Mouse (Mus musculus): Measurements from ENCODE around the gene BC029722.

The BC029722 gene

GRCm38 (mm10) chr2:155818596-155819391 lies 432 bp downstream of the BC029722 start:
- peak; percentile 90 for DNase-seq (ENCODE audit: low spot score)

- DNase-seq (ENCODE audit: low spot score): no peak
These were observed 1.7 kb downstream of the BC029722 start for GRCm38 (mm10) chr2:155817301-155818245.

GRCm38 (mm10) chr2:155816179-155816578 lies 3.0 kb downstream of the BC029722 start:
- DNase-seq (ENCODE audit: low spot score): no peak

- DNase-seq (ENCODE audit: low spot score): no peak
These were observed 4.4 kb downstream of the BC029722 start for GRCm38 (mm10) chr2:155814829-155815228.

- DNase-seq (ENCODE audit: low spot score): no peak
These were observed 6.6 kb downstream of the BC029722 start for GRCm38 (mm10) chr2:155812637-155813036.

- peak; percentile 76 for DNase-seq (ENCODE audit: low spot score)
These were observed 7.3 kb downstream of the BC029722 start for GRCm38 (mm10) chr2:155811821-155812396.

GRCm38 (mm10) chr2:155809620-155810019 lies 9.6 kb downstream of the BC029722 start:
- DNase-seq (ENCODE audit: low spot score): no peak

- DNase-seq (ENCODE audit: low spot score): no peak
These were observed 11.8 kb downstream of the BC029722 start for GRCm38 (mm10) chr2:155807408-155807807.

GRCm38 (mm10) chr2:155806548-155806947 lies 12.7 kb downstream of the BC029722 start:
- DNase-seq (ENCODE audit: low spot score): no peak

- DNase-seq (ENCODE audit: low spot score): no peak
These were observed 13.3 kb downstream of the BC029722 start for GRCm38 (mm10) chr2:155805925-155806255.

GRCm38 (mm10) chr2:155805231-155805924 lies 13.8 kb downstream of the BC029722 start:
- DNase-seq (ENCODE audit: low spot score): no peak

- no peak for DNase-seq (ENCODE audit: low spot score)
These were observed 15.2 kb downstream of the BC029722 start for GRCm38 (mm10) chr2:155804053-155804452.

GRCm38 (mm10) chr2:155802761-155803160 lies 16.5 kb downstream of the BC029722 start:
- DNase-seq (ENCODE audit: low spot score): peak; percentile 55

- no peak for DNase-seq (ENCODE audit: low spot score)
These were observed 20.6 kb downstream of the BC029722 start for GRCm38 (mm10) chr2:155798613-155799012.

- no peak for DNase-seq (ENCODE audit: low spot score)
These were observed 24.4 kb downstream of the BC029722 start for GRCm38 (mm10) chr2:155794674-155795445.

GRCm38 (mm10) chr2:155792899-155793298 lies 26.3 kb downstream of the BC029722 start:
- no peak for DNase-seq (ENCODE audit: low spot score)

- no peak for DNase-seq (ENCODE audit: low spot score)
These were observed 31.0 kb downstream of the BC029722 start for GRCm38 (mm10) chr2:155787949-155788931.

- no peak for DNase-seq (ENCODE audit: low spot score)
These were observed 32.3 kb downstream of the BC029722 start for GRCm38 (mm10) chr2:155786905-155787304.

- DNase-seq (ENCODE audit: low spot score): no peak
These were observed 34.7 kb downstream of the BC029722 start for GRCm38 (mm10) chr2:155784534-155784933.

GRCm38 (mm10) chr2:155779506-155779905 lies 39.7 kb downstream of the BC029722 start:
- DNase-seq (ENCODE audit: low spot score): no peak

Measured in c-Kit-positive CD71-positive TER-119-positive erythroid progenitor cells, embryonic 14.5 days (primary cell).